Mouse (Mus musculus): ENCODE data around the gene Med12l. TPM values are rescaled to one million over a fixed set of nuclear protein-coding genes. Genes with fewer than 3 reads are reported as not detected.

The Med12l gene
- polyA plus RNA-seq, 1 experiment, result 11.7 TPM

DNA sequence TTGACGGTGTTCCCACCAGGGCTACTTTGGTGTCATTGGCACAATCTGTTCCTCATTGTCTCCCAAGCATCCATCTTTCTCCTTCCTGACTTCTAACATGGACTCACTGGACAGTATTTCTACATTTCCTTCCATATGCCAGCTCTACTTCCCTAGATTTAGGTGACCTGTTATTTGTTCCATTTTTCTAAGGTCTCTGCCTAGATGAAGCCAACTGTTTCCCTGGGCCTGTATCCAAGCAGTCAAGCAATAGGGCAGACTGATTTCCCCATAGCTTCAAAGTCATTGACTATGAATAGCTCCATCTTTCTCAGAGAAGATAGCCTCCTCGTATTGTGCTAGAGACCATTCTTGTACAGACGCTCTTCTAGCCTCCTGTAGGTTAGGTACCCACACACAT lies 12.0 kb upstream of the Med12l start:
- TF ChIP-seq CTCF (IDR thresholded peaks at IDR 0.05; ENCODE audit: low read depth, low read length) (no peak), EP300 (IDR thresholded peaks at IDR 0.05; ENCODE audit: insufficient read depth, low read depth, low read length) (no peak), POLR2A (IDR thresholded peaks at IDR 0.05; ENCODE audit: insufficient read depth, low read length) (no peak)
- Histone ChIP-seq H3K9ac (ENCODE audit: low read depth, poor library complexity, severe bottlenecking) (no peak overlapping the region), H3K4me3 (ENCODE audit: low read depth, low read length) (no peak overlapping the region), H3K36me3 (ENCODE audit: control insufficient read depth, insufficient read depth, low read length, poor library complexity, severe bottlenecking) (no peaks in the 10 kb centered on the region), H3K9me3 (replicated peaks; ENCODE audit: control insufficient read depth, insufficient read depth, low read length, poor library complexity, severe bottlenecking) (no peaks in the 10 kb centered on the region), H3K4me1 (ENCODE audit: control insufficient read depth, insufficient read depth, low read length) (no peaks in the 10 kb centered on the region), H3K27ac (ENCODE audit: insufficient read depth, low read length) (no peak overlapping the region), H3K27me3 (ENCODE audit: control insufficient read depth, insufficient read depth, low read length, poor library complexity, severe bottlenecking) (no peaks in the 10 kb centered on the region)

DNA sequence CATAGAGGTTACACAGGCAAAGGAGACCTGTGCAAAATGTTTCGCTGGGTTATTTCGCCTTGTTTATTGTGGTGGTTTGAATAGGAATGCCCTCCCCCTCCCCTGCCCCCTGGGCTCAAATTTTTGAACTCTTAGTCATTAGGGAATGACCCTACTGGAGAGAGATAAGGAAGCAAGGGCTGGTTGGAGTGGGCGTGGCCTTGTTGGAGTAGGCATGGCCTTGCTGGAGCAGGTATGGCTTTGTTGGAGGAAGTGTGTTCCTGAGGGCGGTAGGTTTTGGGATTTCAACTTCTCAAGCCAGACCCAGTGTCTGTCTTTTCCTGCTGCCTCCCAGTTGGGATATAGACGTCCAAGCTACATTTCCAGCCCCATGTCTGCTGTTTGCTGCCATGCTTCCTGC lies 1.9 kb upstream of the Med12l start:
- TF ChIP-seq POLR2A (IDR thresholded peaks at IDR 0.05; ENCODE audit: insufficient read depth, low read length) (no peak), EP300 (IDR thresholded peaks at IDR 0.05; ENCODE audit: insufficient read depth, low read depth, low read length) (0 out of 2 replicates have a peak, but pooled peaks have one; percentile 26), CTCF (IDR thresholded peaks at IDR 0.05; ENCODE audit: low read depth, low read length) (no peak)
- no peaks in the 10 kb centered on the region for H3K36me3 ChIP-seq (ENCODE audit: control insufficient read depth, insufficient read depth, low read length, poor library complexity, severe bottlenecking)
- H3K4me1 ChIP-seq (ENCODE audit: control insufficient read depth, insufficient read depth, low read length), result no peaks in the 10 kb centered on the region
- H3K27me3 ChIP-seq (ENCODE audit: control insufficient read depth, insufficient read depth, low read length, poor library complexity, severe bottlenecking), result peaks cover 9% of the 10 kb centered on the region
- H3K27ac ChIP-seq (ENCODE audit: insufficient read depth, low read length), result no peak overlapping the region
- no peak overlapping the region for H3K4me3 ChIP-seq (ENCODE audit: low read depth, low read length)
- H3K9ac ChIP-seq (ENCODE audit: low read depth, poor library complexity, severe bottlenecking), result no peak overlapping the region
- H3K9me3 ChIP-seq (replicated peaks; ENCODE audit: control insufficient read depth, insufficient read depth, low read length, poor library complexity, severe bottlenecking), result no peaks in the 10 kb centered on the region

DNA sequence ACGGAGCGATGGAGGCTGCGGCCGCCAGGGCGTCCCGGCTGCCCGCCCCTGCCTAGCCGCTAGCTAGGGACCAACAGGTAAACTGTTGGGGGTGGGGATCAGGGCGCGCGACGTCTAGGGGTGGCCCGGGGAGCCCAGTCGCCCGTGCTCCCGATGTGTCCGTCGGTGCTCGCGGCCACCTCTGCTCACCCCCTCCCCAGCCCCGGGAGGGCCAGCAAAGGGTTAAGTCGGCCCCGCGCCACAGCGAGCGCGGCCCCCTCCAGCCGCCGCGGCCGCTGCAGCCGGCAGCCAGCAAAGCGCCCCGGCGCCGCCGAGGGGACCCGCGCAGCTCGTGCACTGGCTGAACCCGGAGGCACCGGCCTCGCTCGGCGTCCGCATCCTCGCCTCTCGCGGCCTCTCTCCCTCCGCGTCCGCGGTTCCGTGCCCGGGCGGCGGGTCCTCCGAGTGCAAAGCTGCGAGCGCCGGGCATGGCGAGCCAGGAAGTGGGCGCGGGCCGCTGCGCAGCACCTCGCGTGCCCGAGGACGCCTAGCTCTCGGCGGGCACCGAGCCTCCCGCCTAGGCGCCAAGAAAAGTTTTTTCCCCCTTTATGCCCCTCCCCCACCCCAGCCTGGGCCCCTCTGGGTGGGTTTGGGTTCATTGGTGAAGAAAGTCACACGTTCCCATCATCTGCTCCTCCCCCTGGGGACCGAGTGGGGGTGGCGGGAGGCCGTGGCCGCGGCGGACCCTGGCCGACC lies 538 bp downstream of the Med12l start:
- peak overlapping the region; percentile 69 for H3K9ac ChIP-seq (ENCODE audit: low read depth, poor library complexity, severe bottlenecking)
- H3K9me3 ChIP-seq (replicated peaks; ENCODE audit: control insufficient read depth, insufficient read depth, low read length, poor library complexity, severe bottlenecking), result no peaks in the 10 kb centered on the region
- TF ChIP-seq CTCF (IDR thresholded peaks at IDR 0.05; ENCODE audit: low read depth, low read length) (no peak), POLR2A (IDR thresholded peaks at IDR 0.05; ENCODE audit: insufficient read depth, low read length) (no peak), EP300 (IDR thresholded peaks at IDR 0.05; ENCODE audit: insufficient read depth, low read depth, low read length) (no peak)
- no peak overlapping the region for H3K27ac ChIP-seq (ENCODE audit: insufficient read depth, low read length)
- H3K36me3 ChIP-seq (ENCODE audit: control insufficient read depth, insufficient read depth, low read length, poor library complexity, severe bottlenecking), result no peaks in the 10 kb centered on the region
- peak overlapping the region; percentile 62 for H3K4me3 ChIP-seq (ENCODE audit: low read depth, low read length)
- H3K27me3 ChIP-seq (ENCODE audit: control insufficient read depth, insufficient read depth, low read length, poor library complexity, severe bottlenecking), result peaks cover 9% of the 10 kb centered on the region
- H3K4me1 ChIP-seq (ENCODE audit: control insufficient read depth, insufficient read depth, low read length), result no peaks in the 10 kb centered on the region

DNA sequence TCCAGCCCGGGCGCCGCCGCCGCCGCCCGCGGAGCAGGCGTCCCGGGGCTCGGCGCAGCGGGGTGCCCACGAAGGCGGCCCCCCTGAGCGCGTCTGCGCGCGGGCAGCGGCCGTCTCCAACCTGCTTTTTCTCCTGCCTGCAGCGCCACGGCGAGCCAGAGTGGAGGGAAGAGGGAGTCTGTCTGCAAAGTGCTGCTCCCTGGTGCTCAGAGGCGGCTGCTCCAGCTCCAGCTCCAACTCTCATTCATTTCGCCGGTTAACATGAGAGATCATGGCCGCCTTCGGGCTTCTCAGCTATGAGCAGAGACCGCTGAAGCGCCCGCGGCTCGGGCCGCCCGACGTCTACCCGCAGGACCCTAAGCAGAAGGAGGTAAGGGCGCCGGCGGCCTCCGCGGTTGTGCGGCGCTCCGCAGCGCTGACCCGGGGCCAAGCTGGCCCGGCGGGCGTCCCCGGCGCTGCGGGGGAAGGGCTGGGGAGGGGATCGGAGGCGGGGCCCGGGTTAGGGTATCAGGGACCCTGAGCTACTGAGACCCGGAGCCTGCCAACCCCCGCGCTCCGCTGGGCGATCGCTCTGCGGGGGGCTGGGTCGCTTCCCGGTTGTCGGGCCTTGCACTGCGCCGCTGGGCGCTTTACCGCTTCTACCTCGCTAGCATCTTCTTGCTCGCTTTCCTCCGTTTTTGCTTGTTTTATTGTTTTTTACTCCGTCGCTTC lies 1.3 kb downstream of the Med12l start:
- H3K27me3 ChIP-seq (ENCODE audit: control insufficient read depth, insufficient read depth, low read length, poor library complexity, severe bottlenecking), result peaks cover 9% of the 10 kb centered on the region

GRCm38 (mm10) chr3:59010276-59010675 lies 4.7 kb downstream of the Med12l start:
- Histone ChIP-seq H3K27me3 (ENCODE audit: control insufficient read depth, insufficient read depth, low read length, poor library complexity, severe bottlenecking) (peaks cover 9% of the 10 kb centered on the region), H3K4me3 (ENCODE audit: low read depth, low read length) (no peak overlapping the region), H3K27ac (ENCODE audit: insufficient read depth, low read length) (no peak overlapping the region), H3K9me3 (replicated peaks; ENCODE audit: control insufficient read depth, insufficient read depth, low read length, poor library complexity, severe bottlenecking) (no peaks in the 10 kb centered on the region), H3K9ac (ENCODE audit: low read depth, poor library complexity, severe bottlenecking) (no peak overlapping the region), H3K4me1 (ENCODE audit: control insufficient read depth, insufficient read depth, low read length) (peaks cover 5% of the 10 kb centered on the region), H3K36me3 (ENCODE audit: control insufficient read depth, insufficient read depth, low read length, poor library complexity, severe bottlenecking) (no peaks in the 10 kb centered on the region)
- TF ChIP-seq CTCF (IDR thresholded peaks at IDR 0.05; ENCODE audit: low read depth, low read length) (no peak), POLR2A (IDR thresholded peaks at IDR 0.05; ENCODE audit: insufficient read depth, low read length) (no peak), EP300 (IDR thresholded peaks at IDR 0.05; ENCODE audit: insufficient read depth, low read depth, low read length) (no peak)

More for the DNA sequence above, 1.3 kb downstream of the Med12l start:
- TF ChIP-seq EP300 (IDR thresholded peaks at IDR 0.05; ENCODE audit: insufficient read depth, low read depth, low read length) (no peak), POLR2A (IDR thresholded peaks at IDR 0.05; ENCODE audit: insufficient read depth, low read length) (no peak), CTCF (IDR thresholded peaks at IDR 0.05; ENCODE audit: low read depth, low read length) (peak; percentile 17)
- peak overlapping the region; percentile 69 for H3K9ac ChIP-seq (ENCODE audit: low read depth, poor library complexity, severe bottlenecking)
- peaks cover 3% of the 10 kb centered on the region for H3K4me1 ChIP-seq (ENCODE audit: control insufficient read depth, insufficient read depth, low read length)
- H3K27ac ChIP-seq (ENCODE audit: insufficient read depth, low read length), result no peak overlapping the region
- peak overlapping the region; percentile 62 for H3K4me3 ChIP-seq (ENCODE audit: low read depth, low read length)
- no peaks in the 10 kb centered on the region for H3K36me3 ChIP-seq (ENCODE audit: control insufficient read depth, insufficient read depth, low read length, poor library complexity, severe bottlenecking)
- H3K9me3 ChIP-seq (replicated peaks; ENCODE audit: control insufficient read depth, insufficient read depth, low read length, poor library complexity, severe bottlenecking), result no peaks in the 10 kb centered on the region
